Mouse (Mus musculus) layer of hippocampus, postnatal 36 days (tissue): ENCODE measurements around the gene Xpnpep2. TPM values are rescaled to one million over a fixed set of nuclear protein-coding genes. Genes with fewer than 3 reads are reported as not detected.

ENCODE experiments used
- DNase-seq, 2 experiments: peaks; one replicate each; pipeline ENCODE4 v3.0.0; 2022
- total RNA-seq, 2 experiments: library from RNA; stranded (reverse); gene quantifications; 2 replicates each; pipeline ENCODE4 v1.2.3; 2021

Gene Xpnpep2
- total RNA-seq, 2 experiments from 2014 or later: 0.35 to 1.4 TPM

DNA sequence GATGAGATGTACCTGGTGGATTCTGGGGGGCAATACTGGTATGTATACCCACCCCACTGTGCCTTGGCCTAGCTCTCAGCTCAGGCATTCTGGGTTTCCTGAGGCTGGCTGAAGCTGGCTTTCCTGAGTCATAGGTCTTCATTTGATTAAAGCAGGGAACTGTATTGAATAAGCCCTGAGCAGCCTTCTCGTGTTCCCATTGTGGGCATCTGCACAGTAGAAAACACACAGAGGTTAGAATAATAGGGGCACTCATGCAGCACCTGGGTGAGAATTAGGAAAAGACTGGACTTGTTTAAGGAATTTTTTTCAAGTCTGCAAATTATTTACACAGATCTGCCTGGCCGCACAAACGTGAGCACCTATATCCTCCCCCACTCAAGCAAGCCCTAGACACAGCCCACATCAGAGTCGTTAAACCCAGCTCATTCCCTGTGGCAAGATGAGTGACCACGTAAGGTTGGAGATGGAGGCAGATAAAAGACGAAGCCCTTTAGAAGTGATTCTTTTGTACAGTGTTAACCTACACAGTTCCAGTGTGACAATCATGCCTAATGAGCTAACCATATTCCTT is 18.5 kb downstream of the Xpnpep2 start:
- DNase-seq: no peak

DNA sequence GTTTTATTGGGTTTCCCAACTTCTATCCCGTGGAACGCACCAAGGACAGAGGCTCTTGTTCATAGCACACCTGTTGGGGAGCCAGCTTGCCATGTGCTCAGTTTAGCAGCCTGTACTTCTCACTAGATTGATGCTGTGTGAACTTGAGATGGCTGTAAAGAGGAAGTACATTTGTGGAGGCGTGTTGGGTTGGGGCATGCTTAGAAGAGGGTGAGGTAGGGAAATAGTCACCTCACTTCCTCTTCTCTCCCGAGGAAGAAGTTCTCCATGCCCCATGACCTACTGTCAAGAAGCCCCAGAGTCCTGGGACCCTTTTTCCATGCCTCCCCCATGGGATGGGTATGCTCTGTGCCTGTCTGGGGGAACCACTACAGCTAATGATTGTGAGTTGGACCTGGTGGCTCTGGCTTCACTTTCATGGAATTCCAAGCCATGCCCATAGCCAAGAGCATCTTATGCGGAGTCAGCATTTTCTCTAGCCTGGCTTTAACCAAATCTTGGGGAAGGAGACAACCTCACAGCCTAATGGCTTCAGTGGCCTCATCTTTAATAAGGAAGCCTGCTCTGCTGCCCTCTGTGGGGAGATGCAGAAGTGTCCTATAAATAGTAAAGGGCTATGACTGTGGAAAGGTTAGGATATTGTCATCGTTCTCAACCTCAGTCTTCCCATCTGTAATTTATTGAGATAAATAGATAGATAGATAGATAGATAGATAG is 19.1 kb downstream of the Xpnpep2 start:
- DNase-seq: no peak

DNA sequence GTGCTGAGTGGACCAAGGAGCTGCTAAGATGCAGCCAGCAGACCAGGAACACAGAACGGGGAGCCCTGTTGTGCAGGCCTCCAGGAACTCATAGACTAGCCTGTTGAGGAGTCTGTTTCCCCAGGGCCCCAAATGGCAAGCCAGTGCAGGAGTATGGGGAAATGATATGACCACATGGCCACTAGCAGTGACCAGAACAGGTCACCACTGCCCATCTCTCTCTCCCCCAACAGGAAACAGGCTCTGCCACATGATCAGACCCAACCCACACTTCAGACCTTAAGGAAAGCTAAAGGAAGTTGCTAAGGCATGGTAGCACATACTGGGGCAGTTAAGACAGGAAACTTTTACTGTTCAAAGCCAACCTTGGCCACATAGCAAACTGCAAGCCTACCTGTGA is 20.6 kb downstream of the Xpnpep2 start:
- DNase-seq: no peak

DNA sequence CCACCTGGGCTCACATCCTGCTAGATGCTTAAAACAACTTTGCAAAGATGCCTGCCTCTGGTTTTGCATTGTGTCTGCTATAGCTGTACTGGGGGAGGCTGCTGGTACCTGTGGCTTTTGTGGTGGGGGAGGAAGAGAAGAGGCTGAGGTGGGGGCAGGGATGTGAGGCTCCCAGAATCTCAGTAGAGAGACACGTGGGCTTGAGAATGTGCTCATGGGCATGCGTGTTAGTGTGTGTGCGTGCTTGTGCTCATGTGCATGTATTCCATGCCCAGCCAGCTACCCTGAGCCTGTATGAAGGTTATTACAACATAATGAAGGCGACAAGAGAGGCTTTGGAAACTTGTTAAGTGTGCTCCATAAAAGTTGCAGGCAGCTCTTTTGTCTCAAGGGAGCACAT is 28.4 kb downstream of the Xpnpep2 start:
- DNase-seq: no peak

DNA sequence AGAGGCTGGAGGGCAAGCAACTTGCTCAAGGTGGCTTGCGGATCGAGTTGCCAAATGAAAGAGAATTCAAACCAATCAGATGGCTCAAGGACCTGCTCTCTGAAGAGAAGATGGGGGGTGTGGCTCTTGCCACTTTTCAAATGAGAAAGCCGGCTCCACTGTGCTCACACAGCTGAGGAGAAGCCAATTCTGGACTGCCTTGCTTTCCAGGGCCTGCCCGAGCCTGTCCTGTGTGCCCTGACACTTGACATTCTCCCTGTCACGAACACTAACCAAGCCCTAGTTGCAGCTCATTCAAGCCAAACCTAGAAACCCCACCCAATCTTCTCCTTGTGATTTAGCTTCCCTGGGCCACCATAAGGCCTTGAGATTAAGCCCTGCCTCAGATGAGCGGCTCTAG is 29.5 kb downstream of the Xpnpep2 start:
- DNase-seq: no peak

DNA sequence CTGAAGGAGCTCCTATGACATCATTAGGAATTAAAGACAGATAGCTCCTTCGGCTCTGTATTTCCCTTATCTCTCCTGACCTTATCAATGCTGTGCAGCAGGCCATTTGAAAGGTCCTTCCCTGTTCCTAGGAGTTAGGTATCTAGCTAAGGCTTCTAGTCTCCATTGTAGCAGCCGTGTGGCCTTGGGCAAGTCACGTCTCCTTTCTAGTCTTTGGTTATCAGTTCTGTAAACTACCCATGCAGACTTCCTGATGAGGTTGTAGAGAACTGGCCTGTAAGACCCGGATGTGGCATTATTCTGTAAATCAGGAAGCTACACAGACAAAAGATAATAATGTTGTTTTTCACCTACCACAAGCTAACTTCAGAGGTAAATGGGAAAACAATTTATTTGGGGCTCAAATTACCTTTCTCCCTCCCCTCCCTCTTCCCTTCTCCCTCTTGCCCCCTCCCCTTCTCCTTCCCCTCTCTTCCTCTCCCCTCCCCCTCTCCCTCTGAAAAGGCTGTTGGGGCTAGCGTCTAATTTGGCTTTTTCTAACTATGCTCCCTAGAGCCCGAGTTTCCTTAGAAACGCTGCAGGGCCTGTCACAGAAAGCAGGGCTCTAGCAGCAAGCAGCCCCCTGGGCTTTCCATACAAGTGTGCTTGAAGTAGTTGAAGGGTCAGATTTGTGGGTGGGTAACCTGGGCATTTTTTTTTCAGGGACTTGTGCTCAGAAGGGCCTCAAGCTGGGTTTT is 30.2 kb downstream of the Xpnpep2 start:
- no peak for DNase-seq

DNA sequence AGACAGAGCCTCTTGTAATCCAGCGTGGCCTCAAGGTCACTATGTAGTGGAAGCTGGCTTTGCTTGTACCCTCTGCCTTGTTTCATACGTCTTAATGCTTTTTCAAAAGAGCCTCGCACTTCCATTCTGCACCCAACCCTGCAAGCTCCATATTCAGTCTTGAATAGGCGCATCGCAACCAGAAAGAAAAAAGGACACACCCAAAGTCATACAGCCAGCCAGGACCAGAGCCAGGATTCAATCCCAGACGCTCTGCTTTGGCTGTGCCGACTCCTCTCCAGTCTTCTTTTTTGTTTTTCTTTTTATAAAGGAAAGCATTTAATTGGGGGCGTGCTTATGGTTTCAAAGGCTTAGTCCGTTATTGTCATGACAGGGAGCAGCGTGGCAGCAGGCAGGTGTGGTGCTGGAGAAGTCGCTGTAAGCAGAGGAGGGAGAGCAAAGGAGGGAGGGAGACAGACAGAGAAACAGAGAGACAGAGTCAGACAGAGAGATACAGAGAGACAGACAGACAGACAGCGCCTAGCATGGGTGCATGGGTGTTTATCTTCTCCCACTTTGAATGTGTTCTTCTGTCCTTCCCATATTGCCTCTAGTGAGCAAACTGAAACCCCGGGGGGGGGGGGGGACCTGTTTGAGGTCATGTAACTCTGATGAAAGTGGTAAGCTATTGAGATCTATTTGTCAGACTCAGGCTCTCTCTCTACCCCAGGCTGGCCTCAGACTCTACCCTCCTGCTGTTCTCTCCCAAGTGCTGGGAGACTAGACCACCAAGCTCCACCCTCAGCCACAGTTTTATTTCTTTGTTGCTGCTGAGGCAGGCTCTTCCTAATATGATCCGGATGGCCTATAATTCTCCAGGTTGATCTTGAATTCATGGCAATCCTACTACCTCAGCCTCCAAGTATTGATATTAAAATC is 31.1 kb downstream of the Xpnpep2 start:
- no peak for DNase-seq

DNA sequence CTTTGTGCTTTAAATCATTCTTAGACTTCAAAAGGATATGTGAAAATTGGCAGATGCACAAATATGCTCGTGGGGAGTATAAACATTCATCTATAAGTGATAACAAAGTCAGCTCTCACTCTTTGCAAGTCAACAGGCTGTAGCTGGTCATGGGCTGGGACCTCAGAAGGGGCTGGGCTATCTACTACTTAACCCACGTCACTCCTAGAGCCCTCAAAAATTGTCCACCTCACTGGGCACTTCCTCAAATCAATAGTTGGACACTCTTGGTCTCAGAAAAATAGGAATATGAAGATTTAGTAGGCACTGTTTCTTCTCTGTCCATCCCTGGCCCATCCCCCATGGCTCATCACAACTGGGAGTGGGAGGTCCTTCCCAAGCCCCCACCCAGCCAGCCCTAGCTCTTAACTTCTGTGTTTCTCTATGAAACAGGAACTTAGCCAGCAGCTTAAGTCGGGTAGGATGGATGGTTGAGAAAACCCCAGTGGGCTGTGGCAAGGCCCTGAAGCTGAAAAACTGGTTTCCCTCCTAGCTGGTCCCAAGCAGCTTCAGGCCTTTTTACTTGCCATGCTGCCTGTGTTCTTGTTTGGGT is 31.9 kb downstream of the Xpnpep2 start:
- DNase-seq: no peak

DNA sequence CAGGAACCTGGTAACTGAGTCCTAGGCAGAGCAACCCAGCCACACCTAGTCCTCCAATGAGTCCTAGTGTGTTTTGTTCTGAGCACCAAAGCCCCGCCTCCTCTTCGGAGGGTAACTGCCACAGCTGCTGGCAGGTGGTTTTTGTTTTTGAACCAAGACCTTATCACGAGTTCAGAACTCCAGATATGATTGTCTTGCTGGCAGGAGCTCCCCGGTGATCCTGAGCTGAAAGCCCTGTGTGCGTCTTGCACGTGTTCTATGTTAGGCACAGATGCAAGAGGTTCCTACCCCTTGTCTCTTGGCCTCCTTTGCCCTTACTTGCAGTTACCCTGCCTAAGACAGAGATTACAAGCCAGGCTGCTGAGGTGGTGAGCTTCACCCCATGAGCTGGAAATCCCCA is 33.0 kb downstream of the Xpnpep2 start:
- DNase-seq: no peak

DNA sequence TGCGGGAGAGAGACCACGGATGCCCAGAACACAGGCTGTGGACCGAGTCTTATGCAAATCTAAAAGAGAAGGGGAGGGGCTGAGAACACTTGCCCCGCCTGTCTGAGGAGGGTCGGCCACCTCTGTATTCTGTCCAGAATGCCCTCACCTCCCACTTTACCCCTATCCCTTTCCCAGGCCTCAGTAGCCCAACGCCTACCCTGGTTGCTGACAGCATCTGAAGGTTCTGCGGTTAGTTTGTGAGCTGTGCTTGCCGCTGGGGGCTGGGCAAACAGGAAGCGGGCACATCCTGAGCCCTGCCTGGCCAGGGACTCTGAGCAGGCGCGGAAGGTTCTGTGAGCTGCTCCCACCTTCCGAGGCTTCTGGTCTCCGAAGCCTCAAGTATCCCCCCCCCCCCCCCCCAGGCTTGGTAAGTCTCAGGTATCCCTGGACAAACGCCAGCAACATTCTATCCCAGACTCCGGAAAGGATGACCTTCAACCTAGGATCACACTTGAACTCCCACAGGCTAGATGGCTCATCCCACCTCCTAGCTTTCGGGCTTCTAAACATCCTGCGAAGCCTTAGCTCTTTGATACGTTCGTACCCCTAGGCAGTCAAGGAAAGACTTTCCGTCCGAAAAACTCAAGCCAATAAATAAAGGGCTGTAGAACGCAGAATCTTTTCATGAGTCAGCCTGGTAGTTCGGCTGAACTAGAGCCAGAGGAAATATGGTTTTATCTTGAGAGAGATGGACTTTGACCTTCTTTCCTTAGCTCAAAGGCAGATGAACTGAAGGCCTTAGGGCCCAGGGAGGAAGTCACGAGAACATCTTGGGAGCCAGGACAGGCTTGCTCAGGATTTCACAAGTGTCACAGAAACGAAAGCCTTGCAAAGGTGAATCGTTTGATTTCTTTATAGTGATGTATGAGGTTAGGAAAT is 35.1 kb downstream of the Xpnpep2 start:
- no peak for DNase-seq

DNA sequence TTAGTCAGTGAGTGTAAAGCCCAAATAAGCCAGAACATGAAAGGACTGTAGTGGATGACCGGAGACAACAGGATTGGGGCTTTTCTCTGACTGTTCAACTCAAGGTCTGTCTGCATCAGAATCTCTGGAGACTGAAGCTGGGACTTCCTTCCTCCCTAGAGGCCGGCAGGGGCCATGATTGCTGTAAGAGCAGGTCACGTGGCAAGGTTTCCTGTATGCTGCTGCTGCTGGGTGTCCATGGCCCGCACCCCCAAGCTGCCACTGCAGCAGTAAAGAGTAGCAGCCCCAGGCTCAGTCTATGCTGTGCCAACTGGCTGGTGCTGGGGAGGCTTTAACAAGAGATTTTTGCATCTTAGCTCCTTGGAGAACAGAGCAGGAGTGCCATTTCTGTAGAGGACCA is 37.7 kb downstream of the Xpnpep2 start, which contains the start of gene Sash3:
TSS of gene Sash3 (plus strand) at position 175 of the 400 bp plus-strand sequence.
- no peak for DNase-seq

DNA sequence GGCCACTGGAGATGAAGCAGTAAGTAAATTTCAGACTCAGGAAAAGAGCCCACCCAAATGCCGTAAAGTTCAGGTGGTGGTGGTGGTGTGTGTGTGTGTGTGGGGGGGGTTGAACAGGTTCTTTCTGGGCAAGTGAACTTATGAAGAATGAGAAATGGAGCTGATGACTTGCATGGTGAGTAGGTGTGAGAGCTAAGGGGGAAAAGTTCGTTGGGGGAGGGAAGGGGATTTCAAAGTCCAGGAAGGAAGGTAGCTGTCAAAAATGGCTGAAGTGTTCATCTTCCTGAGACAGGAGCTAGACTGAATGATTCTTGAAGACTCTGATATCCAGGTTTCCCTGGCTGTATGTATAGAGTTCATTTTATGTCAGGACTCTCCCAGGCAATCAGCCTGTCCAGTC is 38.7 kb downstream of the Xpnpep2 start:
- no peak for DNase-seq

DNA sequence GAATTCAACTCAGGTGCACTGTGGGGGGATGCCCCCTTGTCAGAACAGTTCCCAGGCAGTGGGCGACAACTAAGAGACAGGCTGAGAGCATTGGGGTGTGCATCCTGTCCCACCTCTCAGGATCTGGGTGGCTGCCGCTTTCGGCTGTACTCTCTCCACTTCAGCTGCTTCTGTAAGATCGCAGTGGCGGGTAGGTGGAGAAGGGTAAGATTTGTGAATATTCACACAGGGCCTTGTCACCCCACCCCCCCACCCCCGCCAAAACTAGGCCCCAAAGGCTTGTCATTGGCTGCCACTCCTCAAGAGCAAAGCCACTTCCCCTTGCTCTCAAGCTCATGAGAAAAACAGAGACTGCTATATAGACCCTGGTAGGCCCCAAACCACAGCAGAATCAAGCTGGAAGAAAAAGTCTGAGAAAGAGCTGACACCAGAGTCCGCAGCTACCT is 39.2 kb downstream of the Xpnpep2 start:
- DNase-seq: no peak

DNA sequence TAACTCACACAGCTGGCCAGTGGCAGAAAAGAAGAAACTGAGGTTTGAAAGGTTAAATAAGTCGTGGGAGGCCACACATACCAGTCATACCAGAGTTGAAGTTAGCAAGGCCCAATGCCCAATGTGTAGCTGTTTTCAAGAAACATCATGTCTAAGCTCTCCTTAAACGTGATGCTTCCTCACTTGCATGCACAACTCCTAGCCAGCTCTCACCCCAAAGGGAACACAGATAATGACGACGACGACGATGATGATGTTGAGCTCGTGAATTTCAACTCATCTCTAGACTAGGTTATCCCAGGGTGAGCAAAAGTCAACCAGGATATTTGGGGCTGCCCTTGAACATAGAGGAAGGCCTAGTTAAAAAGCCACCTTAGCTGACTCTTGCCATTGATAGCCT is 43.6 kb downstream of the Xpnpep2 start:
- DNase-seq: no peak

DNA sequence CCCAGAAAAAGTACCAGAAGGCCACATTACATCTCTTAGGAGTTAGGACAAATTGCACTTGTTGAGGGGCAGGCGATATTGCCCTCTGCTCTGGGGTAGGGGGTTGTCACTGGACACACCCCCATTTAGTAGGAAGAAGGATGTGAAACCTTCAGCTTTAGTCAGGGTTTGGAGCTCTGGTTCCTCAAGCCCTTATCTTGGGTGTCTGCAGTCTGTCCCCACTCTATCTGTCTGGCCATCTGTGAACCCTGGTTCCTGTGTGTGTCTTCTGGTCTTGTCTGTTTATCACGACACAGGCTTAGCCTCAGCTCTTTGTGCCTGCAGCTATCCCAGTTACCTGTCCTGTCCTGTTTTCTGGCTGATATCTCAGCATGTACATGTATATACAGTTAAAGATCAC is 44.9 kb downstream of the Xpnpep2 start:
- no peak for DNase-seq

DNA sequence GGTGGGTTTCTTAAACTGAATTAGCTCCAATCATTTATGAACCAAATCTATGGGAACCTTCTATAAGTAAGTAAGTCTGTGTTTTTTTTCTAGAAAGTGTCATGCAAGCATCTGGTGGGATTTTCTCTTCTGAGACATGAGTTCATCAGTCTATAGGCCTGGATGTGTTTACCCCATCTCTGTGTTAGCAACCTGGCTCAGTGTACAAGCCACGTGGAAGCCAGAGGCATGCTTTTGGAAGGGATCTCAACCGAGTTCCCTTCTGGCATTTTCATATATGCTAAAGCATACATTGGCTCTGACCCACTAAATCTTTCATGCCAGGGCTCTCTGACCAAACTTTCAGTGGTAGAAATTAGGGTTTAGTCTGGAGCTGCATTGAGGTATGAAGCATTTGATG is 45.4 kb downstream of the Xpnpep2 start:
- DNase-seq: no peak

DNA sequence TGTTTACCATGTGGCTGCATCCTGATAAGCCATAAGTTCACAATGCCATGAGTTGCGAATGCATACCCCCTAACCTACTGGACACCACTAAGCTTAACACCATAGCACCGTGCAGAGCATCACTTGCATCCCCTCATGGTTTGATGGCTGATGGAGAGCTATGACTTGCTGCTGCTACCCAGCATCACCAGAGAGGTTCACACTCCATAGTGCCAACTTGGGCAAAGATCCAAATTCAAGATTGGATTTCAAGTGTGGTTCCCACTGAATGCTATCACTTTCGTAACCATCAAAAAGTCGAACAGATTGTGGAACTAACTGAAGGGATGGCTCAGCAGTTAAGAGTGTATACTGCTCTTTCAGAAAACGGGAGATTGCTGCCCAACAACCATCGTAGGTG is 47.0 kb downstream of the Xpnpep2 start:
- no peak for DNase-seq

DNA sequence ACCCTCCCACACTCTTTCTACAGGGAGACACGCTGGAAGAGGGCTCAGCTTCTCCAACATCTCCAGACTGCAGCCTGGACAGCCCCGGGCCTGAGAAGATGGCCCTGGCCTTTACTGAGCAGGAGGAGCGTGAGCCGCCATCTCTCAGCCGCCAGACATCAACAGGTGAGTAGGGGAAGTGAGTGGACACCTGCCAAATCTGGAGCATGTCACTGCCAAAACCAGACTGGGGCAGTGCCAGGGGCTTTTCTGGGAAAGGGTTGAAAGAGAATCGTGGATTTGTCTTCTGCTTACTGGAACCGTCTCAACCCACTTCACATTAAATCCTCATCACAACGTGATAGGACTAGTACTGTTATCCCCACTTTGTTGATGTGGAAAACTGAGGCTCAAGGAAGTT is 48.9 kb downstream of the Xpnpep2 start:
- no peak for DNase-seq

DNA sequence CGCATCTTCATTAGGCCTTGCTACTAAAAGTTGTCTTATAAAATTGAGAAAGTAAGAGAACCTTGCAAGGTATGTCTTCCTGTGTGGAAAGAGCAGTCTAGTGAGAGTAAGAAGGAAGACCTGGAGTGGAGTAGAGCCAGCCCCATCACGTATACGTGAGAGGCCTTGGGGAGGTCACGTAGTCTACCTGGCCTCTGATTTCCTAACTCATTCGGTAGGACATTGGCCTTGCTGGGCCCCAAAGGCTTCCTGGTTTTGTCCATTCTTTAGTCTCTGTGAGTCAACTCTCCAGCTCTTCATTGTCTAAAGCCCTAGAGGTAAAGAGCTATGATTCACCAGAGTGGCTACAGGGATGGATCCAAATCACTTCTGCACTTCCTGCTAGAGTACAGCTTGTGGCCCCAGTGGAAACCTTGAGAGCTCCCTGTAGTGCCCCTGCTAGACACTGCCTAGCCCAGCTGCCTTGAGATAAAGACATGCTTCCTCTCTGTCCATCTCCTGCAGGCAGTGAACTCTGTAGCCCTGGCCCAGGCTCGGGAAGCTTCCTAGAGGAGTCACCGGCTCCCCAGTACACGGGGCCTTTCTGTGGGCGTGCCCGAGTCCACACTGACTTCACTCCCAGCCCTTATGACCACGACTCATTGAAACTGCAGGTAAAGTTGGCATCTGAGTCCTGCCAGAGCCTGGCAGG is 49.8 kb downstream of the Xpnpep2 start:
- DNase-seq: no peak

DNA sequence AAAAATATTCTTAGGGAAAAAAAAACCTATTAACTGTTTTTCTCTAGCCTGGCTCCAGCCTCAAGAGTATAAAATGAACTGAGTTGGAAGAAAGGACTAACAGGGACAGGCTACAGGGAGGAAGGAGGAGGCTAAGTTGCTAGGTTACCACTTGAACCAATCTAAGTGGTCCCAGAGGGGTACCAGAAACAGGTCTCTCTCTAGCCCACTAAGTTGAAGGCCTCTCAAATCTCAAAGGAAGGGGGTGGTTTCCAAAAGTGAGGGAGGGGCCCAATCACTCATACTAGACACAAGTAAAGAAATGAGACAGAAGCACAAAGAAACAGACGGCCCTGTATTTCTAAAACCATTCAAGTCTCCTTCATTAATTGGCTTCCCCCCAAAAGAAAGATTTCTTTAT is 61.4 kb downstream of the Xpnpep2 start:
- DNase-seq: no peak

DNA sequence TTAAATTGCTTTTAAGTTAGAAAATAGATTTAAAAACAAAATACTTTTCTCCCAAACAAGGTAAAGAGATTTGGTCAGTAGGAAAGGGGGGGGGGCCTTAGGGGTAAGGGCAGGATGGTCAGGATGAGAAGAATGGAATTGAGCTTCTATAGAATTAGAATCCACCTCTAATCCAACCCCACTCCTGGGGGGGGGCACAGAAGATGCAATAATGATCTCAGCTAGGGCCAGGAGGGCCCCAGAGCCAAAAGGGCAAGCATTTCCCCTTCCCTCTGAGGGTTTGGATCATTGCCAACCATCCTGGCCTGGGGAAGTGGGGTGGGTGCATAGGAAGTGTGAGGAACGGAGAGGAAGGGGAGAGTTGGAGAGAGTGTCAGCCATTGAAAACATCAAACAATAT is 61.8 kb downstream of the Xpnpep2 start:
- DNase-seq: no peak
